Mouse (Mus musculus) embryonic facial prominence, embryonic 14.5 days (tissue): Measurements from ENCODE around the gene Igsf9. TPM values are rescaled to one million over a fixed set of nuclear protein-coding genes. Genes with fewer than 3 reads are reported as not detected.

Source experiments
- ATAC-seq: fragments of 200-750 bp; cut with Nextera tagmentation; 2 replicates; pipeline ENCODE4 v1.8.0; 2017; ENCODE audit warnings: low read depth, moderate number of reproducible peaks, moderate TSS enrichment
- DNase-seq: peaks from one replicate; pipeline ENCODE4 v3.0.0-alpha.2; 2015; ENCODE audit warnings: low spot score
- H3K27ac ChIP-seq: fragments of 300-500 bp; sonication (generic); replicated peaks from 2 replicates; pipeline ENCODE4 v1.5.1; 2014; ENCODE audit warnings: low read depth, mild to moderate bottlenecking, low read length, moderate library complexity
- H3K27me3 ChIP-seq: fragments of 300-500 bp; sonication (generic); replicated peaks from 2 replicates; pipeline ENCODE4 v1.6.1; 2014; ENCODE audit warnings: low read length; ENCODE audit not compliant: control insufficient read depth, insufficient read depth
- H3K36me3 ChIP-seq: fragments of 300-500 bp; sonication (generic); 2 replicates; pipeline ENCODE4 v1.6.1; 2014; ENCODE audit warnings: low read length, mixed read lengths; ENCODE audit not compliant: control insufficient read depth, insufficient read depth
- H3K4me1 ChIP-seq: fragments of 300-500 bp; sonication (generic); 2 replicates; pipeline ENCODE4 v1.6.1; 2014; ENCODE audit warnings: antibody characterized with exemption, low read length; ENCODE audit not compliant: control insufficient read depth, insufficient read depth
- H3K4me2 ChIP-seq: fragments of 300-500 bp; sonication (generic); 2 replicates; pipeline ENCODE4 v1.6.1; 2014; ENCODE audit warnings: low read depth, mild to moderate bottlenecking, low read length, moderate library complexity, mixed read lengths
- H3K4me3 ChIP-seq: fragments of 300-500 bp; sonication (generic); 2 replicates; pipeline ENCODE4 v1.5.1; 2014; ENCODE audit warnings: low read depth, mild to moderate bottlenecking, low read length
- H3K9ac ChIP-seq: fragments of 300-500 bp; sonication (generic); 2 replicates; pipeline ENCODE4 v1.6.1; 2014; ENCODE audit warnings: low read depth, mild to moderate bottlenecking, low read length, moderate library complexity, mixed read lengths
- H3K9me3 ChIP-seq: fragments of 300-500 bp; sonication (generic); 2 replicates; pipeline ENCODE4 v1.6.1; 2016; ENCODE audit warnings: low read length; ENCODE audit not compliant: control insufficient read depth
- WGBS: fragments of 180-500 bp; shearing (Covaris S2); extraction: QIAGEN DNeasy Blood & Tissue Kit; methylation state at CpG from one replicate; pipeline ENCODE4 v1.1.7; 2014; 5-methylcytosine and 5-hydroxymethylcytosine counted together
- polyA plus RNA-seq: library from polyadenylated mRNA; unstranded; fragments of >200 nt; fragmentation: Nextera tagmentation; extraction: Ambion mirVana; gene quantifications from 2 replicates; pipeline ENCODE4 v1.2.1, GENCODE M21; 2014

Igsf9 gene
- polyA plus RNA-seq, 1 experiment from 2014 or later: 21.4 TPM

- Histone ChIP-seq H3K4me1 (peaks cover 13% of the 10 kb centered on the region), H3K27me3 (no peaks in the 10 kb centered on the region), H3K4me2 (peak overlapping the region; percentile 78), H3K4me3 (peak overlapping the region; percentile 70; the same call in 1 of the 2 replicates), H3K36me3 (0 out of 2 replicates have a peak, but pooled peaks cover 6% of the 10 kb centered on the region), H3K9ac (peak overlapping the region; percentile 45), H3K9me3 (no peaks in the 10 kb centered on the region), H3K27ac (no peak overlapping the region)
- WGBS: 53% methylated on average over 13 of the region's 13 CpGs
- DNase-seq (no peak), ATAC-seq (no peak)
Measured at GRCm38 (mm10) chr1:172484671-172485070, 3.1 kb downstream of the Igsf9 start.

DNA sequence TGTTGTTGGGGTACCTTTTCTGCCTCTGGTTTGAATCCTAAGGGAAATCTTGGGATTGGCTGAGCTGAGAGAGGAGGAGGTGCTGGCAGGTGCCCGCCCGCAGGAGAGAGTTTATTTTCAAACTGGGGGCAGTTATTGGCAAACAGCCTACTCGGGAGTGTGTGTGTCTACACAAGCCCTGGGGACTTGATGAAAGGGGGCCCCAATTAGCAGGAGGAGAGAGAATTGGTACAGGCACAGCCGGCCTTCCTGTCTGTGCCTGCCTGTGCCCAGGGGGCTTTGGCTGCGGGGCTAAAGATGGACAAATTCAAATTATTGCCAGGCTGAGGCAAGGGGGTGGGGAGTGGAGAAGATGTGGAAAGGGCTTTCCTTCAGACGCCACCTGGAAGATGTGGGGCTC, 4.2 kb downstream of the Igsf9 start:
- H3K4me3 ChIP-seq: no peak overlapping the region; the same call in 1 of the 2 replicates
- peak overlapping the region; percentile 78 for H3K4me2 ChIP-seq
- H3K9me3 ChIP-seq: no peaks in the 10 kb centered on the region
- no peaks in the 10 kb centered on the region for H3K27me3 ChIP-seq
- DNase-seq (peak; percentile 78), ATAC-seq (no peak)
- H3K4me1 ChIP-seq: peaks cover 16% of the 10 kb centered on the region
- H3K36me3 ChIP-seq: 0 out of 2 replicates have a peak, but pooled peaks cover 7% of the 10 kb centered on the region
- 25% methylated on average over 6 of the region's 6 CpGs for WGBS
- no peak overlapping the region for H3K9ac ChIP-seq
- H3K27ac ChIP-seq: no peak overlapping the region

- Histone ChIP-seq H3K9me3 (no peaks in the 10 kb centered on the region), H3K4me3 (no peak overlapping the region; the same call in 1 of the 2 replicates), H3K4me1 (peaks cover 16% of the 10 kb centered on the region), H3K36me3 (0 out of 2 replicates have a peak, but pooled peaks cover 7% of the 10 kb centered on the region), H3K27me3 (no peaks in the 10 kb centered on the region), H3K27ac (no peak overlapping the region), H3K4me2 (peak overlapping the region; percentile 78), H3K9ac (no peak overlapping the region)
- WGBS: 39% methylated on average over 4 of the region's 4 CpGs
- no peak for ATAC-seq
- peak; percentile 57 for DNase-seq
Measured at GRCm38 (mm10) chr1:172486236-172486635, 4.6 kb downstream of the Igsf9 start.

DNA sequence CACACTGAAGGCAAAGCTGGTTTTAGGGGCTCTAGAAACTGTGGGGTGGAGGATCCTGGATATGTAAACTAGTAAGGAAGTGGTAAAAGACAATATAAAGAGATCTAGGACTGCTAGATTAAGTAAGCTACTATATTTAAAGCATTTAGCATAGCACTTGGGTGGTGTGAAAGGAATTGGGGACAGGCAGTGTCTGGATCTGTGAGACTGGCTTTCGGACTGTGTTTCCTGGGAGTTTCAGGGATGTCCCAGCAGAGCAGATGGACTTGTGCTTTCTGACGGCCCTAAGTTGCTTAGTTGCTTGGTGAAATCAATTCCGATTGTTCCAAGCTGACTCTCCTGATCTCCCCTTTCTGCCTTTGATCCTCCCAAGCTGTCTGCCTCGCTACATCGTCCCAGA, 5.1 kb downstream of the Igsf9 start:
- no peak overlapping the region for H3K9ac ChIP-seq
- ATAC-seq (no peak), DNase-seq (no peak)
- no peaks in the 10 kb centered on the region for H3K27me3 ChIP-seq
- 0 out of 2 replicates have a peak, but pooled peaks cover 7% of the 10 kb centered on the region for H3K36me3 ChIP-seq
- peaks cover 16% of the 10 kb centered on the region for H3K4me1 ChIP-seq
- no peak overlapping the region for H3K4me3 ChIP-seq
- no peaks in the 10 kb centered on the region for H3K9me3 ChIP-seq
- no peak overlapping the region for H3K27ac ChIP-seq
- H3K4me2 ChIP-seq: peak overlapping the region; percentile 78
- whole genome bisulfite sequencing: 71% methylated on average over 5 of the region's 5 CpGs

GRCm38 (mm10) chr1:172487859-172488258, 6.3 kb downstream of the Igsf9 start:
- ATAC-seq (no peak), DNase-seq (no peak)
- no peaks in the 10 kb centered on the region for H3K9me3 ChIP-seq
- H3K27me3 ChIP-seq: no peaks in the 10 kb centered on the region
- 63% methylated on average over 4 of the region's 4 CpGs for WGBS
- H3K4me1 ChIP-seq: peaks cover 14% of the 10 kb centered on the region
- no peak overlapping the region for H3K4me3 ChIP-seq
- no peak overlapping the region for H3K9ac ChIP-seq
- H3K27ac ChIP-seq: no peak overlapping the region
- 0 out of 2 replicates have a peak, but pooled peaks cover 7% of the 10 kb centered on the region for H3K36me3 ChIP-seq
- no peak overlapping the region for H3K4me2 ChIP-seq

DNA sequence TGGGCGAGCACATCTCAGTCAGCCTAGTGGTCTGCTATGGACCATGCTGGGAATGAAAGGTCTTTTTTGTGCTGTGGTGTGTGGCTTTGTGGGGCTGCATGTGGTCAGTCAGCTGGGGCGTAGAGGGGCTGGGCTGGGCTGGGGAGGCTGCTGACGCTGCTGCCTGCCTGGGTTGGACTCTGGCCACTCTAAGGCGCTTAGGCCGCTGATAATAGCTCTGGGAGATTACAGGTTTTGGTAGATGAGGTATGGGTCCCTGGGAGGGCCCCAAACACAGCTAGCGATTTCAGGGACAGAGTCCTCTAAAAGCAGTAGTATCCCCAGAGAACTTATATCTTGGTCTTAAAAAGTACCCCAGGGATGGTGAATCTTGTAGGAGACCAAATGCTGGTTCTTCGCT, 7.2 kb downstream of the Igsf9 start:
- H3K27me3 ChIP-seq: no peaks in the 10 kb centered on the region
- DNase-seq: no peak
- 0 out of 2 replicates have a peak, but pooled peaks cover 11% of the 10 kb centered on the region for H3K36me3 ChIP-seq
- H3K27ac ChIP-seq: no peak overlapping the region
- no peaks in the 10 kb centered on the region for H3K9me3 ChIP-seq
- 0 out of 2 replicates have a peak overlapping the region, but pooled peaks have one; percentile 3 for H3K9ac ChIP-seq
- WGBS: 79% methylated on average over 7 of the region's 7 CpGs
- no peak for ATAC-seq
- H3K4me2 ChIP-seq: no peak overlapping the region
- peaks cover 9% of the 10 kb centered on the region for H3K4me1 ChIP-seq
- H3K4me3 ChIP-seq: no peak overlapping the region

- H3K4me2 ChIP-seq: peak overlapping the region; percentile 51
- H3K9me3 ChIP-seq: no peaks in the 10 kb centered on the region
- H3K27me3 ChIP-seq: no peaks in the 10 kb centered on the region
- WGBS: 54% methylated on average over 12 of the region's 12 CpGs
- no peak overlapping the region for H3K27ac ChIP-seq
- no peak for DNase-seq
- H3K4me1 ChIP-seq: peaks cover 3% of the 10 kb centered on the region; the same call in 1 of the 2 replicates
- 0 out of 2 replicates have a peak, but pooled peaks have one; percentile 23 for ATAC-seq
- H3K4me3 ChIP-seq: peak overlapping the region; percentile 31
- H3K9ac ChIP-seq: peak overlapping the region; percentile 55
- H3K36me3 ChIP-seq: 0 out of 2 replicates have a peak, but pooled peaks cover 17% of the 10 kb centered on the region
Measured at GRCm38 (mm10) chr1:172489585-172490250, 8.1 kb downstream of the Igsf9 start.

GRCm38 (mm10) chr1:172490261-172490661, 8.7 kb downstream of the Igsf9 start:
- Histone ChIP-seq H3K9ac (peak overlapping the region; percentile 55), H3K27me3 (no peaks in the 10 kb centered on the region), H3K27ac (no peak overlapping the region), H3K4me1 (0 out of 2 replicates have a peak, but pooled peaks cover 3% of the 10 kb centered on the region), H3K36me3 (peaks cover 22% of the 10 kb centered on the region; the same call in 1 of the 2 replicates), H3K4me2 (peak overlapping the region; percentile 51), H3K4me3 (peak overlapping the region; percentile 31), H3K9me3 (no peaks in the 10 kb centered on the region)
- 8% methylated on average over 9 of the region's 10 CpGs for WGBS
- DNase-seq (peak; percentile 73), ATAC-seq (peak; percentile 45)
